Mouse (Mus musculus) brain, embryonic 14.5 days (tissue): ENCODE results near the gene Smco4.

ENCODE experiments used
- CTCF ChIP-seq: fragments of 200-500 bp; IDR thresholded peaks from 2 replicates; pipeline ENCODE4 v1.5.1; 2012; ENCODE audit warnings: inconsistent platforms, mild to moderate bottlenecking, moderate library complexity, borderline replicate concordance; ENCODE audit not compliant: insufficient read depth, insufficient read length; ENCODE audit errors: extremely low read depth
- POLR2A ChIP-seq: fragments of 200-500 bp; IDR thresholded peaks from 2 replicates; pipeline ENCODE4 v1.6.1; 2012; ENCODE audit warnings: mild to moderate bottlenecking, inconsistent platforms, borderline replicate concordance; ENCODE audit not compliant: poor library complexity, insufficient read depth, insufficient read length, severe bottlenecking; ENCODE audit errors: extremely low read depth

- TF ChIP-seq CTCF (no peak), POLR2A (no peak)
Measured at GRCm38 (mm10) chr9:15509363-15509762, 16.1 kb downstream of the Smco4 start.
